Mouse (Mus musculus) bone marrow macrophage, adult 2 months (primary cell): ENCODE results near the gene Exoc3l4.

Experiments used
- CTCF ChIP-seq: IDR thresholded peaks from 2 replicates; pipeline ENCODE4 v1.5.1; 2012; ENCODE audit warnings: low read depth, mild to moderate bottlenecking, low read length, moderate library complexity
- POLR2A ChIP-seq: IDR thresholded peaks from 2 replicates; pipeline ENCODE4 v1.6.1; 2012; ENCODE audit warnings: mild to moderate bottlenecking, low read depth, low read length, borderline replicate concordance

- no peak for TF ChIP-seq CTCF
- TF ChIP-seq POLR2A = no peak
Observed at GRCm38 (mm10) chr12:111378812-111379211, 38.0 kb upstream of the Exoc3l4 start.
